Mouse (Mus musculus) embryonic facial prominence, embryonic 15.5 days (tissue): ENCODE data around the gene Hist2h3c1. TPM values are rescaled to one million over a fixed set of nuclear protein-coding genes. Genes with fewer than 3 reads are reported as not detected.
A peak's percentile ranks its signal among the peaks of the same experiment; 100 is the strongest.

Experiments used
- ATAC-seq: fragments of 200-750 bp; cut with Nextera tagmentation; 2 replicates; pipeline ENCODE4 v1.8.0; 2017; ENCODE audit warnings: low read depth, moderate TSS enrichment; ENCODE audit not compliant: insufficient number of reproducible peaks, low FRiP score, low TSS enrichment
- H3K27ac ChIP-seq: fragments of 300-500 bp; sonication (generic); replicated peaks from 2 replicates; pipeline ENCODE4 v1.5.1; 2015; ENCODE audit warnings: mild to moderate bottlenecking, inconsistent platforms
- H3K27me3 ChIP-seq: fragments of 300-500 bp; sonication (generic); 2 replicates; pipeline ENCODE4 v1.6.1; 2015; ENCODE audit warnings: inconsistent platforms
- H3K36me3 ChIP-seq: fragments of 300-500 bp; sonication (generic); 2 replicates; pipeline ENCODE4 v1.6.1; 2015; ENCODE audit warnings: mild to moderate bottlenecking, inconsistent platforms
- H3K4me1 ChIP-seq: fragments of 300-500 bp; sonication (generic); 2 replicates; pipeline ENCODE4 v1.6.1; 2015; ENCODE audit warnings: inconsistent platforms
- H3K4me2 ChIP-seq: fragments of 300-500 bp; sonication (generic); replicated peaks from 2 replicates; pipeline ENCODE4 v1.6.1; 2015; ENCODE audit warnings: mild to moderate bottlenecking, inconsistent platforms
- H3K4me3 ChIP-seq: fragments of 300-500 bp; sonication (generic); replicated peaks from 2 replicates; pipeline ENCODE4 v1.5.1; 2015; ENCODE audit warnings: mild to moderate bottlenecking, inconsistent platforms
- H3K9ac ChIP-seq: fragments of 300-500 bp; sonication (generic); 2 replicates; pipeline ENCODE4 v1.6.1; 2015; ENCODE audit warnings: inconsistent platforms
- H3K9me3 ChIP-seq: fragments of 300-500 bp; sonication (generic); replicated peaks from 2 replicates; pipeline ENCODE4 v1.6.1; 2016; ENCODE audit warnings: inconsistent platforms
- WGBS: fragments of 180-500 bp; shearing (Covaris S2); methylation state at CpG from one replicate; pipeline ENCODE4 v1.1.7; 2015; 5-methylcytosine and 5-hydroxymethylcytosine counted together
- polyA plus RNA-seq: library from polyadenylated mRNA; unstranded; fragments of >200 nt; fragmentation: Nextera tagmentation; extraction: Ambion mirVana; gene quantifications from 2 replicates; pipeline ENCODE4 v1.2.1, GENCODE M21; 2015

The Hist2h3c1 gene
- polyA plus RNA-seq, 1 experiment from 2014 or later = 1.6 TPM

DNA sequence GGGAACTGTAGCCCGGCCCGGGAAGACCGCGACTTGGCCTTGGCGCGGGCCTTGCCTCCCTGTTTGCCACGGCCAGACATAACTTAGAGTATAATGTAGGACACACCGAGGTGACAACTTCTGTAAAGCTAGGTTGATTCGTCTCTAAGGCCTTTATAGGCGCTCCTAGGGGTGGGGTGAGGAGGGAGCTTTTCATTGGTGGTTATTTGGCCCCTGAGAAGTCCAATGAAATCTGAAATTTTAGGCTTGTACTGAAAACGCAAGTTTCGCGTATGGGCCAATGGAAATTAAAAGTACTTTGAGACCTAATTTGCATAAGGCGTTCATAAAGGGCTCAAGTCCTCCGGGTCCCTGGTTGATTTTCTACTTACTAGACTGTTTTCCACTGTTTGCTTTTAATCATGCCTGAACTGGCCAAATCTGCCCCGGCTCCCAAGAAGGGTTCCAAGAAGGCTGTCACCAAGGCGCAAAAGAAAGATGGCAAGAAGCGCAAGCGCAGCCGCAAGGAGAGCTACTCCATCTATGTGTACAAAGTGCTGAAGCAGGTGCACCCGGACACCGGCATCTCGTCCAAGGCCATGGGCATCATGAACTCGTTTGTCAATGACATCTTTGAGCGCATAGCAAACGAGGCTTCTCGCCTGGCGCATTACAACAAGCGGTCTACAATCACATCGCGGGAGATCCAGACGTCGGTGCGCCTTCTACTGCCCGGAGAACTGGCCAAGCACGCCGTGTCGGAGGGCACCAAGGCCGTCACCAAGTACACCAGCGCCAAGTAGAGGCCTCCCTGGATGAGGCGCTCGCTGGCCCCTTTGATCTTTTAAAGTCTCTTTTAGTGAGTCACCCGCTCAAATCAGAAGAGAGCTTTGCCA is 25.5 kb upstream of the Hist2h3c1 start, which contains the start of the genes Hist2h2ac and Hist2h2be:
Gene Hist2h2ac, minus strand, starts transcription at position 116 of the 875 bp plus-strand sequence.
Gene Hist2h2be, plus strand, starts transcription at position 355 of the 875 bp plus-strand sequence.
- Histone ChIP-seq H3K9ac (peak within 1 kb of the TSS; percentile 76), H3K4me1 (peaks cover 31% of the 10 kb centered on the region), H3K27me3 (no peaks in the 10 kb centered on the region), H3K27ac (peak within 1 kb of the TSS; percentile 100), H3K36me3 (no peaks in the 10 kb centered on the region), H3K9me3 (no peaks in the 10 kb centered on the region), H3K4me3 (peak within 1 kb of the TSS; percentile 65), H3K4me2 (peak within 1 kb of the TSS; percentile 69)
- under 1% methylated on average over 43 of the region's 43 CpGs for WGBS
- peak; percentile 88 for ATAC-seq

DNA sequence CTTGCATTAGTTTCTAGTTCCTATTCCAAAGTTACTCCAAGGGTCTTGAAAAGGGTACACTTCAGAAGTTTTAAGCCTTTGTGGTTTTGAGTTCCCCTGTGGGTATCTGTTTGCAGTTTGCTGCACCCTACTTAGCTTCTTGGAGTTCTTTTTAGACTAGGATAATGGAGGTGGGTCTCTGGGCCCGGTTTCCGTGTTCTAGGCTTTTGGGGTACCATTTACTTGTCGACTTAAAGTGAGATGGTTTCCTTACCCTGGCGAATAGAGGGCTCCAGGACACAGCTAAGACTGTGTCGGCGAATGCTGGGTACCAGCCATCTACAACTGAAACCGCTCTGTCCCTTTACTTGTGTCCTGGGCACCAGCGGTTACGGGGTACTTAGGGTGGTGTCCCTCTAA is 24.8 kb upstream of the Hist2h3c1 start:
- WGBS = 20% methylated on average over 9 of the region's 9 CpGs
- H3K36me3 ChIP-seq = no peaks in the 10 kb centered on the region
- H3K27me3 ChIP-seq = no peaks in the 10 kb centered on the region

DNA sequence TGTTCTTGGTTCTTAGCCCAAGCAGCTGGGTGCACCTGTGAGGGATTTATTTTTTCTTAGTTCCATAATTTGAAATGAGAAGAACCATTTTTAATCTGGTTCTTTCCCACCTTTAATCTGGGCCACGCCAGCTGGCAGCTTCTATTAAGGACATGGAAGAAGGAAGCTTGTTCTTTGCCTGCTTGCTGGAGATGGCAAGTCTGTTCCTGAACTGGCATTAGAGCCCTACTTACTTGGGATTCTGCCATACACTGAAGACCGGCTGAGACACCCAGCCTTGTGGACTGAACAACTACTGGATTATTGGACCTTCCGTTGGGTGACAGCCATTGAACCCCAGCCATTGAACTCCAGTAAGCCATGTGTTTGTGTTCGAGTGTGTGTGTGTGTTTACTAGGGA is 23.7 kb upstream of the Hist2h3c1 start:
- ATAC-seq = no peak
- peak overlapping the region; percentile 69; the same call in 1 of the 2 replicates for H3K4me2 ChIP-seq

More for the DNA sequence above, 24.8 kb upstream of the Hist2h3c1 start:
- H3K4me2 ChIP-seq = peak overlapping the region; percentile 69
- no peaks in the 10 kb centered on the region for H3K9me3 ChIP-seq
- H3K27ac ChIP-seq = peak overlapping the region; percentile 100
- peak overlapping the region; percentile 65 for H3K4me3 ChIP-seq
- peak overlapping the region; percentile 52 for H3K9ac ChIP-seq
- no peak for ATAC-seq
- peaks cover 31% of the 10 kb centered on the region for H3K4me1 ChIP-seq

DNA sequence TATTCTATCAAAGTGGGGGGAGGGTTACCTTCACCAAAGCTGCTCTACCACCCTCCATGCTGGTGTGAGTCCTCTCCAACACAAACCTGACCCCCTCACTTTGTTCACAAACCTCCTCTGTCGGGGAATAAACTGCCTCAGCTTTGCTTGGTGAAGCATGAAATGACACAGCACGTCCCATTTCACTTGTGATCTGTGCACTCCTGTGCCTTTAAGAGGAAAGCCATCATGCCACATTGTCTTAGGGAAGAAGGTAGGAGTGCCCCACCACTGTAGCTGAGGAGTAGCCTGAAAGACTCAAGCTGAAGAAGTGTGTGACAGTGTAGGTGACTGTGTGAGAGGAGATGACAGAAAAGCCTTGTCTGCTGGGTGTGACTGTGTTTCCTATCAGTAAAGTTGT is 21.1 kb upstream of the Hist2h3c1 start:
- Histone ChIP-seq H3K27ac (no peak overlapping the region), H3K36me3 (no peaks in the 10 kb centered on the region), H3K27me3 (no peaks in the 10 kb centered on the region), H3K9ac (no peak overlapping the region), H3K4me1 (peaks cover 27% of the 10 kb centered on the region), H3K4me2 (no peak overlapping the region), H3K4me3 (no peak overlapping the region), H3K9me3 (no peaks in the 10 kb centered on the region)
- 42% methylated on average over 2 of the region's 2 CpGs for WGBS
- no peak for ATAC-seq

More for the DNA sequence above, 23.7 kb upstream of the Hist2h3c1 start:
- Histone ChIP-seq H3K9me3 (no peaks in the 10 kb centered on the region), H3K4me3 (no peak overlapping the region), H3K36me3 (no peaks in the 10 kb centered on the region), H3K27ac (no peak overlapping the region), H3K4me1 (peaks cover 35% of the 10 kb centered on the region), H3K9ac (no peak overlapping the region), H3K27me3 (no peaks in the 10 kb centered on the region)
- 87% methylated on average over 4 of the region's 4 CpGs for WGBS

DNA sequence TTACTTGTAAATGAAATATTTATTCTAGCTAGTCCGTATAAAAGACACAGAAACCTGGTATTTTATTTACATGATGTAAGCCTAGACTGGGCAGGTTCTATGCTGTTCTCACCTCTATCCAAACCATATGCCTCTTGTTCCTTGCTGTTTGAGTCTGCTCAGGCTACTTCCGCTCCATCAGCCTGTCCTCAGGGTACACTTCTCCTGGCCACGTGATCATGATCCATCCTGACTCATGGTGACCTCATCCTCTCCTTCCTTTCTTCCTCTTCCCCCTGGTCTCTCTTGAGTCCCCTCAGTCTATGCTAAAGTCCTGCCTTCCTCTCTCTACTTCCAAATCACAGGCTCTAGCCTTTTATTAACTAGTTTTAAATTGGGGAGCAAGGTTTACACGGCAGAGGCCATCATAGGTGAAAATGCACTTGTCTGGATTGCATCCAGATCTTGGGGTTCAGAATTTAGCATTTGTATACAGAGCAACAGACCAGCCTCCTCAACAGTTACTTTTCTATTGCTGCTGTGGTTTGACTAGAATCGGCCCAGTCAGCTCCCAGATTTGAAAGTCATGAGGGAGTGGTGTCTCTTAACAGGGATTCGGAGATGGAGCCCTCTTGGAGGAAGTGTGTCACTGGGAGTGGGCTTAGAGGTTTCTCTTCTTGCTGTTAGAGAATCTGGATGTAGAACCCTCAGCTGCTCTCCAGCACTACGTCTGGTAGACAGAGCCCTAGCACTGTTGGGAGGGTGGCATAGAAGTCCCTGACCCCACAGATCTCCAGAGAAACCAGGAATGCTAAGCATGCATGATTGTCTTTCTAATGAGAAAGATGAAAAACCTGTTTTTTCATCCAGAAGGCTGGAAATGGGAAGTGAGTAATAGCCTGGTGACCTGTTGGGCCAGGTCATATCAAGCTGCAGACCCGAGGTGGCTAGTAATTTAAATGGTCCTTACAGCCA is 19.5 kb upstream of the Hist2h3c1 start:
- Histone ChIP-seq H3K9ac (no peak overlapping the region), H3K36me3 (no peaks in the 10 kb centered on the region), H3K4me1 (peaks cover 17% of the 10 kb centered on the region), H3K27ac (no peak overlapping the region), H3K4me3 (no peak overlapping the region), H3K27me3 (no peaks in the 10 kb centered on the region), H3K4me2 (no peak overlapping the region), H3K9me3 (no peaks in the 10 kb centered on the region)
- 52% methylated on average over 8 of the region's 8 CpGs for WGBS
- ATAC-seq = no peak

DNA sequence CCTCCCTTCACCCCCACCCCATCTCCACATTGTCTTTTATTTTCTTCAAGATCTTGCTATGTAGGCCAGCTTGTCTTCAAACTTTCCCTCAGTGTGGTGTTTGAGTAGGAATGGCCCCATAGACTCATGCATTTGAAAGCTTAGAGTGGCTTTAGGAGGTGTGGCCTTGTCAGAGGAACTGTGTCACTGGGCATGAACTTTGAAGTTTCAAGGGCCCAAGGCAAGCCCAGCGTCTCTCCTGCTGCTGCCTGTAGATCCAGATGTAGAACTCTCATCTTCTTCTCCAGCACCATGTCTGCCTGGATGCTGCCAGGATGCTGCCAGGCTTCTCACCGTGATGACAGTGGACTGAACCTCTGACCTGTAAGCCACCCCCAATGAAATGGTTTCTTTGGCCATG is 17.7 kb upstream of the Hist2h3c1 start:
- WGBS = 64% methylated on average over 2 of the region's 2 CpGs
- no peaks in the 10 kb centered on the region for H3K27me3 ChIP-seq
- H3K9ac ChIP-seq = no peak overlapping the region
- H3K4me3 ChIP-seq = no peak overlapping the region
- no peak overlapping the region for H3K4me2 ChIP-seq
- 0 out of 2 replicates have a peak, but pooled peaks cover 4% of the 10 kb centered on the region for H3K4me1 ChIP-seq
- no peaks in the 10 kb centered on the region for H3K36me3 ChIP-seq
- H3K9me3 ChIP-seq = no peaks in the 10 kb centered on the region
- H3K27ac ChIP-seq = no peak overlapping the region
- ATAC-seq = no peak

DNA sequence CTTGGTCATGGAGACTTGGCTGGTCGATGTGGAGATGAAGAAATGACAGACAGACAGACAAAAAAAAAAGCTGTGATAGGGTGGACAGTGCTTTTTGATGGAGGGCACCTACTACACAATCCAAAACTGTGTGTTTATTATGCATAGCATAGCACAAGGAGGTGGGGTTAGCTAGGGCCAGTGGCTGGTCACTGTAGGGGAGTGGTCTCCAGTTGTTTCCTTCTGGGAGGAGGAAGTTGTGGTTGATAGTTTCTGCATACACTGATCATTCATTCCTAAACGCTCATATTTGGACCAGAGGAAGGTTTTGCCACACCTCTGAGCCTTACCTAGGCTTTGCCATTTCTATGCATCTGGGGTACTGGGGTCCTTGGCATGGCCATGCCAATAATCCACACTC is 16.1 kb upstream of the Hist2h3c1 start:
- no peak overlapping the region for H3K4me3 ChIP-seq
- H3K4me1 ChIP-seq = 0 out of 2 replicates have a peak, but pooled peaks cover 4% of the 10 kb centered on the region
- 71% methylated on average over 2 of the region's 2 CpGs for WGBS
- no peak for ATAC-seq
- no peak overlapping the region for H3K9ac ChIP-seq
- no peaks in the 10 kb centered on the region for H3K27me3 ChIP-seq
- H3K9me3 ChIP-seq = no peaks in the 10 kb centered on the region
- no peaks in the 10 kb centered on the region for H3K36me3 ChIP-seq
- no peak overlapping the region for H3K27ac ChIP-seq
- H3K4me2 ChIP-seq = no peak overlapping the region

DNA sequence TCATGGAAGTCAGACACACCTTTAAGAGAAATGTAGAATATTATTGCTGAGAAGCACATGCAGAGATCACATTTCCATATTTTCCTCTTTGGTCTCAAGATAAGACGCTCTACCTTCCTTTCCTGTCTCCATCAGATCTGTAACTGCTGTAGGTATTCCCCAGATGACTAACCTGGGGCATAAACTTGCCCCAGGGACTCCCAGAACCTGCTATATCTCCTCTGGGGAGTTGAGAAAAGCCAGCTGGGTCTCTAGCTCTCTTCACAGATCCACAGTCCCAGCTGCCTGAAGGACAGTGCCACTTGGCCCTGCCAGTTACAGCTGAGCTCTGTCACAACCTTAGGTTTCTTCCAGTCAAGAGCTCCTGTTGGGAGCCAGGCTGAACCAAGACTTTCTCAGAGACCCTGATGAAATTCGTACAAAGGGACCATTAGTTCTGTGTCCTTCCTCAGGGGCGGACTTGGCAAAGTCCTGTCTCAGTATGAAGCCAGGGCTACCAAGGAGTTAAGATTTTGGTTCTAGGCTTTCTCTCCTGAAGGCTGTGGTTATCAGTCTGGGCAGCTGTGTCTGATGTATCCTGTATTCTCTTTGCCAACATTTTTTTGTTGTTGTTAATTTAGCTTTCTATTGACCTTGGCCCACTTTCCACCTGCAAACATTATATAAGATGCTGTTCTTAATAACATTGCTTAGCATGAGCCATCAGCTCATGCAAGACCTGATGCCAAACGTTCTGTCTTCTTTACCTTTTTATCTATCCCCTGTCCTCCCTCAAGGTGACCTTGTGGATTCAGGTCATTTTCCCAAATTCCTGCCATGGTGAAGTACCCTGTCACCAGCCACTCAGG is 15.4 kb upstream of the Hist2h3c1 start:
- Histone ChIP-seq H3K27me3 (no peaks in the 10 kb centered on the region), H3K4me3 (no peak overlapping the region), H3K9me3 (no peaks in the 10 kb centered on the region), H3K36me3 (no peaks in the 10 kb centered on the region), H3K4me2 (no peak overlapping the region), H3K4me1 (0 out of 2 replicates have a peak, but pooled peaks cover 4% of the 10 kb centered on the region), H3K9ac (no peak overlapping the region), H3K27ac (no peak overlapping the region)
- WGBS = 71% methylated on average over 4 of the region's 4 CpGs
- ATAC-seq = no peak

DNA sequence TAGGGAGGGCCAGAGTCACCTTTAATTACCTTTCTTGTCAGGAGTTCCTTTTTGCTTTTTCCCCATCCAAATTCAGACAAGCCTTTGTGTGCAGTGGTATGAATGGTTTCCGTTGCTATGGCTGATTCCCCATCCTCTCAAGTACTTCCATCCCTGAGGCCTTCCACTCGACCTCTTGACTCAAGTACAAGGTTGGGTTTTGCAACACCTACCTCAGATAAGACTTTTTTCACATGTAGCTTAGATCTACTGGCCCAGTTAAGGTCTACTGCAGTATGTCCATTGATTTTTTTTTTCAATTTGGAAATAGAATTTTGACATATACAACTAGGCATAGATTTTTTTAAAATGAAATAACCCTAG is 14.7 kb upstream of the Hist2h3c1 start:
- Histone ChIP-seq H3K27me3 (no peaks in the 10 kb centered on the region), H3K9me3 (no peaks in the 10 kb centered on the region), H3K27ac (no peak overlapping the region), H3K9ac (no peak overlapping the region), H3K4me1 (0 out of 2 replicates have a peak, but pooled peaks cover 3% of the 10 kb centered on the region), H3K36me3 (no peaks in the 10 kb centered on the region), H3K4me3 (no peak overlapping the region), H3K4me2 (no peak overlapping the region)
- no peak for ATAC-seq
- 54% methylated on average over 2 of the region's 2 CpGs for WGBS

DNA sequence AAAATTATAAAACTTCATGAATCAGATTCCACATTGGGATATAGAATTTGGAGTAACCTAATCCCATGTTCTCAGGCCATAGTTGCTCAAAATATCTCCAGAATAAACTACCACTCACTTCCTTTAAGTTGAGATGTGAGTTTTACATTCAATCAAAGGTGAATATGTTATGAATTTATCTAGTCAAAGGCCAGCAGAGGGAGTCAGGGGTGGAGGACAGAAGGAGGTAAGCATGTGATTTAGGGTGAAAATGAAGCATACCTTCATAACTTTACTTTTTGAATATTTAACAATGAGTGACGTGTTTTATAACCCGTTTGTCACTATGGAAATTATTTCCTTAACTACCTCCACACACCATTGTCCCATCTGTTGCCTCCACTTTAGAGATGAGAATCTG is 11.6 kb upstream of the Hist2h3c1 start:
- no peaks in the 10 kb centered on the region for H3K27me3 ChIP-seq
- no peak for ATAC-seq
- H3K4me3 ChIP-seq = no peak overlapping the region
- WGBS = 92% methylated on average over 2 of the region's 2 CpGs
- H3K36me3 ChIP-seq = no peaks in the 10 kb centered on the region
- no peak overlapping the region for H3K9ac ChIP-seq
- no peak overlapping the region for H3K27ac ChIP-seq
- H3K4me2 ChIP-seq = no peak overlapping the region
- H3K4me1 ChIP-seq = peaks cover 14% of the 10 kb centered on the region
- no peaks in the 10 kb centered on the region for H3K9me3 ChIP-seq
